Mouse (Mus musculus) G1E (cell line): ENCODE results near the gene Hist1h2ah.

Experiments
- CTCF ChIP-seq: IDR thresholded peaks from 2 replicates; pipeline ENCODE4 v1.5.1; 2012; ENCODE audit warnings: low read depth, low read length, inconsistent platforms, mixed read lengths
- GATA1 ChIP-seq: IDR thresholded peaks from 2 replicates; pipeline ENCODE4 v1.6.1; 2012; ENCODE audit warnings: borderline replicate concordance, low read length, inconsistent platforms, mixed read lengths

GRCm38 (mm10) chr13:22022241-22022640 is 13.1 kb downstream of the Hist1h2ah start:
- no peak for TF ChIP-seq GATA1
- no peak for TF ChIP-seq CTCF
